Comparison of ENCODE assay signal across 9 mouse cellular contexts in genomic region chr9:23083562-23083961, GRCm38 (mm10).
A peak's percentile ranks its signal among the peaks of the same experiment; 100 is the strongest.
DNase-seq lines count a peak whose midpoint lies in the region; ATAC-seq lines count a peak whose summit lies in the region.
"Had no signal": no experiment of that assay in that cellular context is flagged by ENCODE, and none has a peak within 500 bp of the region (broad histone marks: within the 10 kb centered on the region; RNA-seq: fewer than 3 reads in every experiment).

No protein-coding gene starts in this region.

- peak; percentile 86 for DNase-seq in Muller cell, postnatal 12 days (ENCODE audit: inconsistent ontology term)
- peak; percentile 7 for DNase-seq in cerebellum, adult 9-10 months
- DNase-seq in frontal cortex, postnatal 36 days (ENCODE audit: low spot score in 2 of 2): peak; percentile 36 to 38
- DNase-seq in hindbrain, embryonic 10.5 days (ENCODE audit: low spot score): peak; percentile 68
- peak; percentile 15 to 33 for DNase-seq in layer of hippocampus, adult 8-10 months (ENCODE audit: low spot score in 2 of 2)
- DNase-seq in lung, postnatal 10 days: peak; percentile 88
- DNase-seq in retina, postnatal 7 days (ENCODE audit: low read depth, low spot score): peak; percentile 59

- H3K27ac ChIP-seq in hindbrain, embryonic 10.5 days: peak overlapping the region; percentile 84
- H3K27ac ChIP-seq: macrophage had no signal

- H3K36me3 ChIP-seq in hindbrain, embryonic 10.5 days: no peaks in the 10 kb centered on the region

- no peaks in the 10 kb centered on the region for H3K9me3 ChIP-seq in hindbrain, embryonic 10.5 days

- 30% methylated on average over 17 of the region's 17 CpGs for WGBS in hindbrain, embryonic 10.5 days

- H3K27me3 ChIP-seq in hindbrain, embryonic 10.5 days (ENCODE audit: insufficient read depth, poor library complexity, severe bottlenecking): no peaks in the 10 kb centered on the region

- no peak for ATAC-seq in erythroblast, adult 5-6 weeks (replicated peaks; ENCODE audit: low FRiP score, poor library complexity, severe bottlenecking)

- peaks cover 10% of the 10 kb centered on the region for H3K4me1 ChIP-seq in hindbrain, embryonic 10.5 days (replicated peaks)

- no peak overlapping the region for H3K4me3 ChIP-seq in hindbrain, embryonic 10.5 days

Comparison
In these comparisons a context has a peak if more than half of its experiments do, and no peak if none do; other contexts are left out.
1. DNase-seq: peak in every context shown above with its lines; median percentile 88 in lung, postnatal 10 days; 86 in Muller cell, postnatal 12 days; 68 in hindbrain, embryonic 10.5 days; 59 in retina, postnatal 7 days; 37 in frontal cortex, postnatal 36 days; 24 in layer of hippocampus, adult 8-10 months; 7 in cerebellum, adult 9-10 months.